Mouse (Mus musculus) Patski (cell line): Measurements from ENCODE around the gene Elf3. TPM values are rescaled to one million over a fixed set of nuclear protein-coding genes. Genes with fewer than 3 reads are reported as not detected.

Experiments used
- ATAC-seq: fragments of 100-300 bp; one replicate; pipeline ENCODE4 v1.8.0; 2021
- CTCF ChIA-PET: fragments of 350-600 bp; sonication (Branson Sonifier 250); formaldehyde crosslinking; loops from one replicate; lab custom pipeline; 2022; ENCODE audit warnings: inconsistent platforms; lab: Charles Lee
- POLR2A ChIA-PET: fragments of 350-600 bp; sonication (Branson Sonifier 250); formaldehyde crosslinking; loops from one replicate; lab custom pipeline; 2022; ENCODE audit warnings: antibody characterized with exemption, inconsistent platforms; lab: Charles Lee
- DNase-seq: peaks from one replicate; pipeline ENCODE4 v3.0.0-alpha.2; 2011; ENCODE audit warnings: low read depth, low spot score
- H3K27me3 ChIP-seq: fragments of 371-371 bp; one replicate; pipeline ENCODE4 v1.5.1; 2021
- CTCF ChIP-seq: fragments of 100-300 bp; IDR thresholded peaks from one replicate; pipeline ENCODE4 v1.5.1; 2021
- in situ Hi-C: fragments of 300-500 bp; cut with MboI; formaldehyde crosslinking; loops from 3 replicates; pipeline ENCODE4 v1.11.1; 2018; ENCODE audit warnings: low pct_unique_long_range_greater_than_20kb, mixed read lengths
- polyA plus RNA-seq: library from polyadenylated mRNA; unstranded; gene quantifications from one replicate; pipeline ENCODE4 v1.2.3, GENCODE M21; 2021

The Elf3 gene
- polyA plus RNA-seq, 1 experiment from 2014 or later, result 27.3 TPM

DNA sequence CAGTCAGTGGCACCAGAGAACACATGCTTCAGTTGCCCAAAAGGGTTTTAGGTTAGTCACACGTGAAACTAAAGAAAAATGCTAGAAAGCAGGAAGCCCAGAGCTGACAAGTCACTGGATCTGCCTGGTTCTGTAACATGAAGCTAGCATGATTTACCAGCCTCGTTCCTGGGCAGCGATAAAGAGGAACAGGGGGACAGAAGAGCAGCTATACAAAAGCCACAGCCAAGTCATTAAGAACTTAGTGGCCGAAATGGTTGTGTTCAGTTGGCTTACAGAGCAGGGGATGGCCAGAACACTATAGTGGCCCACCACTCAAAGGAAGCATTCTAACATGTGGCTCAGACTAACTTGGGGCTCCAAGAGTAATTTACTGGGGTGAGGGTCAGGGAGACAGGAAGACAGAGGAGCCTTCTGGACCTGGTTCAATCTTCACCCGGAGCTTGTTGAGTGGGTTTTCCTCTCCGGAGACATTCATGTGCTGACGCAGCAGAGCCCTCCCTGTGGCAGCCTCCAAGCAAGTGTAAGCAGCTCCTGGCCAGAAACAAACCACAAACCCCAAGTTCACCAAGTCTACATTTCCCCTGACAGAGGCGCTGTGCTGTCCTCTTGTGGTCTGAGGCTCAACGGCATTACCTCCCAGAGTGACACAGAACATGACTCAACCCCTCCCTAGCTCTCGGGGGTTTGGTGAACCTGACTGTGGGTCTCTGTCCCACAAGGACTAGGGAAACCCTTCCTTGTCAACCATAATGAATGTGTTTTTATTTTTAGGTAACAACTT, 9.5 kb upstream of the Elf3 start:
- DNase-seq (no peak), ATAC-seq (no peak)
- ChIA-PET POLR2A (interaction anchor here (1.0 kb wide), 1 partner anchor 98 kb away, joined by 3 read pairs; no protein-coding TSS in a partner anchor), CTCF (interaction anchor here (1.1 to 1.6 kb wide), 5 partner anchors 9 to 101 kb away, joined by 3 to 5 read pairs (median 4); partner anchors contain the start of gene Elf3)
- in situ Hi-C loops, result no loop called here
- no peak for TF ChIP-seq CTCF
- no peaks in the 10 kb centered on the region for H3K27me3 ChIP-seq

DNA sequence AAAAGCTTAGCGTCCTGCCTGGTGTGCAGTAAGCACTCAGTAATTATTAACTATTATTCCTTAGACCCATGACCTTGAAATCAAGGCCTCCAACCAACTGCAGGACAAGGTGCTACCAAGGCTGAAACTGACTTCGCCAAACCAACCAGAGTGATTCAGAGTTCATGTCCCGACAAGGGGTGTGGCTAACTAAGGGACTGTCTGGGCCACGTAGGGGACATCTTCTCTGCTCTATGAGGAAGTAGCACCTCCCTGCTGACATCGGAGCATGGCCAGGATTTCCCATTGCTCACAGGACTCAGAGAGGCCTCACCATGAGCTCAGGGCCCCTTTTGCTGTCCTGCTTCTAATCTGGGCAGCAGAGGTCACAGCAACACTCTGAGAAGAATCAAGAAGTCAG, 7.5 kb upstream of the Elf3 start:
- DNase-seq, result no peak
- POLR2A ChIA-PET, result interaction anchor here (0.5 kb wide), 1 partner anchor 117 kb away, joined by 3 read pairs; no protein-coding TSS in a partner anchor
- in situ Hi-C loops, result no loop called here

DNA sequence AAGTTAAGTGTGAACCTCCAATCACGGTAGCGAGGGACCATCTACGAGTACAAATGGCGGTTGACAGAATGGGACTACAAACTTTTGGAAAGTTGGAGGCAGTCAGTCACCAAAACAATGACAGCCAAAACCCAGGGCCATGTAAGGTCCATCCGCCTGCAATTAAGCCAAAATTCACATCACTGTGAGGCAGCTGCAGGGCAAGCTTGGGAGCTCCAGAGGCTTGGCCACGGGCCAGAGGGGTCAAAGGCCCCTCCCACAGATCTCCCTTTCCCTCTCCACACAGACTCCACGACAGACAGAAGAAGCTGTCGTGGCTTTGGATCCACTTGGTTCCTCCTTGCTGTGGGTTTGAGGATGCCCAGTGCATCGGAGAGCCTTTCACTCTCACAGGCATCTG, 4.9 kb upstream of the Elf3 start:
- in situ Hi-C loops, result no loop called here
- ATAC-seq, result no peak
- CTCF ChIA-PET, result interaction anchor here (1.0 to 1.1 kb wide), 2 partner anchors 8 to 17 kb away, joined by 3 read pairs; no protein-coding TSS in a partner anchor
- DNase-seq, result no peak
- H3K27me3 ChIP-seq, result no peaks in the 10 kb centered on the region
- TF ChIP-seq CTCF, result no peak
- POLR2A ChIA-PET, result no interaction called here

More for the DNA sequence above, 7.5 kb upstream of the Elf3 start:
- H3K27me3 ChIP-seq, result no peaks in the 10 kb centered on the region
- no peak for TF ChIP-seq CTCF
- CTCF ChIA-PET, result no interaction called here
- ATAC-seq, result no peak

DNA sequence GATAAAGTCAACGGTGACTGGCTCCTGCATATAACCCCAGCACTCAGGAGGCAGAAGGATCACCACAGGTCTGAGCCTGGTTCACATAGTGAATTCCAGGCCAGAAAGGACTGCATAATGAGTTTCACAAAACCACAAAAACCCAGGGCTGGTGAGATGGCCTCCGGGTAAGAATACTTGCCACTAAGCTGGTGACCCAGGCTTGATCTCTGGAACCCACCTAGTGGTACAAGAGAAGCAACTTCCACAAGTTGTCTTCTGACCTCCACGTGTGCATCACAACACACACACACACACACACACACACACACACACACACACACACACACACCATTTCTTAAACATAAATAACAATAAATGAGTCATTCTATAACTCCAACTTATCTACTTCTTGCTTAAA, 4.0 kb upstream of the Elf3 start:
- DNase-seq, result no peak
- TF ChIP-seq CTCF, result no peak
- in situ Hi-C loops, result no loop called here
- no peaks in the 10 kb centered on the region for H3K27me3 ChIP-seq
- POLR2A ChIA-PET, result interaction anchor here (0.7 kb wide), 1 partner anchor 105 kb away, joined by 4 read pairs; no protein-coding TSS in a partner anchor
- CTCF ChIA-PET, result interaction anchor here (0.7 to 7.5 kb wide), 4 partner anchors 9 to 105 kb away, joined by 3 to 78 read pairs (median 3); no protein-coding TSS in a partner anchor
- ATAC-seq, result no peak

DNA sequence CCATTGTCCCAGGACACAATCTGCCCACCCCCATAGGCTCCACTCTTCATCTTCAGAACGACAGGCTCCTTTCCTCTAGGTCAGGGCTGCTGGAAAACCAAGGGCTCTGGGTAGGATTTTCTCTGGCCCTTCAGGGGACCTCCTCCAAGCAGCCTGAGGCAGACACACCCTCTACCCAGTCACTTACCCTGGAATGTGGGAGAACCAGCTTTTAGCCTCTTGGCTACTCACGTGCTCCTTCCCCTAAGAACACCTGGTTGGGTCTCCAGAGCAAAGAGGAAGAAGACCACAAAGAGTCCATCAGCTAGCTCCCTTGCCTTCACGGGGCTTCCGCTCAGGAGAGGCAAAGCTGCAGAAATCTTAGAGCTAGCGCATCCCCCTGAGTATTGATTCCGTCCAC, 2.6 kb upstream of the Elf3 start:
- TF ChIP-seq CTCF, result no peak
- ATAC-seq (no peak), DNase-seq (no peak)
- in situ Hi-C loops, result no loop called here
- CTCF ChIA-PET, result interaction anchor here (1.3 to 7.5 kb wide), 2 partner anchors 89 to 106 kb away, joined by 3 to 78 read pairs; no protein-coding TSS in a partner anchor
- POLR2A ChIA-PET, result no interaction called here
- no peaks in the 10 kb centered on the region for H3K27me3 ChIP-seq

DNA sequence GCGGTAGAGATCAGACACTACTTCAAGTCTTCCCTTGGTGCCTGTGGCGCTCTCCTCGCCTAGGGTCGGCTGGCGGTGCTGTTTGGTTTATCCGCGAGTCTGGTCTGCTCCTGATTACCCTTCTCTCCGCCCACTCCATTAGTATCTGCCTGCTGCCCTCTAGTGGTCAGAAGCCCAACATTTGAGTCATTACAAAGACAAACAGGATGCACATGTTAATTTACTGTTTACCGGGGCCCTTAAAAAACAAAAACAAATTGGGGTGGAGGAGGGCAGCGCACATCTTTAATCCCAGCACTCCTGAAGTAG, 714 bp upstream of the Elf3 start:
- DNase-seq (peak; percentile 64), ATAC-seq (peak; percentile 40)
- in situ Hi-C loops, result loop anchor here (5.0 kb wide), 1 partner anchor 87 kb away; no protein-coding TSS in a partner anchor
- no peaks in the 10 kb centered on the region for H3K27me3 ChIP-seq
- ChIA-PET POLR2A (interaction anchor here (0.7 to 2.5 kb wide), 5 partner anchors 87 to 267 kb away, joined by 3 to 14 read pairs (median 3); no protein-coding TSS in a partner anchor), CTCF (interaction anchor here (0.7 to 7.5 kb wide), 9 partner anchors 21 to 108 kb away, joined by 3 to 78 read pairs (median 3); no protein-coding TSS in a partner anchor)
- no peak for TF ChIP-seq CTCF

DNA sequence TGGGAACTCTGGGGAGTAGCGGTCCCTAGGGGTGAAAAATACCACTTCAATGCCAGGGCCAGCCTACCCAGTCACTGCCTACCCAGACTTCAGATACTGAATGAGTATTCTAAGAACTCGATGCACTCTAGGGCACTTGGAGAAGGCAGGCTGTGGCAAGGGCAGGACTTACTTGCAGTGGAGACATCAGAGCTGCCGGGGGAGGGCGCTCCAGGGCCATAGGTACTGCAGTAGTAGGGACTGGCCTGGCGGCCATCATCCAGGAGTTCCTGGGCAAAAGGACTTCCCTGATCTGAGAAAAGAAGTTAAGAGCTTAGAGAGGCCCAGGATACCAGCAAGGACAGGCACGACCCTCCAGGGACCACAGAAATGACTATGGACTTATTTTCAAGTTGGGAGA, 2.1 kb downstream of the Elf3 start:
- no peak for TF ChIP-seq CTCF
- CTCF ChIA-PET, result interaction anchor here (7.5 kb wide), 1 partner anchor 84 kb away, joined by 78 read pairs; no protein-coding TSS in a partner anchor
- ATAC-seq (no peak), DNase-seq (no peak)
- in situ Hi-C loops, result loop anchor here (5.0 kb wide), 1 partner anchor 84 kb away; no protein-coding TSS in a partner anchor
- no peaks in the 10 kb centered on the region for H3K27me3 ChIP-seq
- POLR2A ChIA-PET, result interaction anchor here (0.6 to 0.8 kb wide), 2 partner anchors 12 to 30 kb away, joined by 3 read pairs; no protein-coding TSS in a partner anchor

DNA sequence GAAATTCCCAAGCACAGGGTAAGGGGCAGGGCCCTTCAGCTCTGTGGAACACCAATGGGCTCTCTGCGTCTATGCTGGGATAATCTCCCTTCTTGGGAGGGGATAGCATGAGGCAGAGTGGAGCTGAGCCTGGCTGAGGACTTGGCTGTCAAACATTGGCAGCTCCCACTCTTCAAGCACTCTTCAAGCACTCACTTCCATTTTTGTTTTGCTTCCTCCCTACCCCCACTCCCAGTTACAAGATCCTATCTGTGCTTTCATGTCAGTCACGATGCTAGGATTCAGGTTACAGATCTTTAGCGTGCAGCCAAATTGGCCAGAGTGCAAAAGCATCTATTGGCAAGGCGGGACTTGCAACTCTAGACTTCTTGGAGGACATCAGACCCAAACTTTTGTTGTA, 5.5 kb downstream of the Elf3 start:
- in situ Hi-C loops, result no loop called here
- CTCF ChIA-PET, result no interaction called here
- POLR2A ChIA-PET, result interaction anchor here (0.6 kb wide), 1 partner anchor 442 kb away, joined by 3 read pairs; no protein-coding TSS in a partner anchor
- DNase-seq (no peak), ATAC-seq (no peak)
- TF ChIP-seq CTCF, result no peak
- no peaks in the 10 kb centered on the region for H3K27me3 ChIP-seq

DNA sequence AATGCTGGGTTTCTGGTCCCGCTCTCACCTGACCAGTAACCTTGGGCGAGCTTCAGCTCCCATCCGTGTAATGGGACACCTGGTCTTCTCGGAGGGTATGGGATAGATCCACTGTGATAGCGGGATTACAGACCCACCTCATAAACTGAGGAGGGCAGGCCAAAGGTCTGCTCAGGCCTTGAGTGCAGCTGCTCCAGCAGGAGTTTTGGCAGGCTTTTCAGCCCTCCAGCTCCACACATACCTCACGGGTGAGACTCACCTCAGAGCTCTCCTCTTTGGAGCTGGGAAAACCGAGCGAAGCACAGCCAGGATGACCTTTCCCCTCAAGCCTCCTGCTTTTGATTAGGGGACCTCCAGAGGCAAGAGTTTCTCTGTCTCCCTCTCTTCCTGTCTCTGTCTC, 7.0 kb downstream of the Elf3 start:
- DNase-seq (no peak), ATAC-seq (no peak)
- no peaks in the 10 kb centered on the region for H3K27me3 ChIP-seq
- in situ Hi-C loops, result no loop called here
- CTCF ChIA-PET, result no interaction called here
- TF ChIP-seq CTCF, result no peak
- POLR2A ChIA-PET, result no interaction called here

DNA sequence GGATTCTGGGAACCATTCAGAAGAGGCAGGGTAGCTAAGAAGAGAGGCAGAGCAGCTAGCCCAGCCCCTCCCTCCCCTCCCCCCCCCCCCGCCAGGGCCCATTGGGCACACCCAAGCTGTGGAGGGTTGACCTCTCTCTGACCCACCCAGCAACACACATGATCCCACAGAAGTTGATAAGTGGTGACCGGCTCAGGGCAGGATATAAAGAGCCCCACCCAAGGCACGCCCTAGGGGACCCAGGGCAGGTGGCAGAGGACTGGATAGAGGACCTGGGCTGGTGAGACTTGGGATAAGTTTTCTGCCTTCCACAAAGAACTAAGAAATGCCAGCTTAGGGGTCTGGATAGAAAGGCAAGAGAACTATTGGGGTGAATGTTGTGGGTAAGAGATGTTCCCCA, 7.7 kb downstream of the Elf3 start:
- H3K27me3 ChIP-seq, result no peaks in the 10 kb centered on the region
- ChIA-PET CTCF (no interaction called here), POLR2A (no interaction called here)
- in situ Hi-C loops, result no loop called here
- TF ChIP-seq CTCF, result no peak
- ATAC-seq, result no peak
- DNase-seq, result no peak

DNA sequence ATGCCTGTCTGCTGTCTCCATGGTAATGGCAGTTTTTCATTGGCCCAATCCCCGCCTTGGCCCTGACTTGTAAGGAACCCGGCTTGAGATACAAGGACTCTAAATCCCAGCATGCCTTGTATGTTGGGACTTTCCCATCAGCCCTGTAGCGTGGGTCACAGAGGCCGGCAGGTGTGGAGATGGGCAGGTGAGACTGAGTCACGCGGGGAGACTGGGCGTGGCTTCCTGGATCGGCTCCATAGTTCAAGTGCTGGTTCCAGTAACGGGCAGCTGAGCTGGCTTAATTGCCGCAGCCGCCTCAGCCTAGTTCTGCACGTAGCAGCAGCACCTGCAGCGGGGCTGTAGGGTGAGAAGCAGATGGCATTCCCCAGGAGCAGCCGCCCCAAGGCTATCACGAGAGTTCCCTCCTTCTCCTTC, 9.9 kb downstream of the Elf3 start:
- H3K27me3 ChIP-seq, result no peaks in the 10 kb centered on the region
- in situ Hi-C loops, result no loop called here
- CTCF ChIA-PET, result no interaction called here
- no peak for TF ChIP-seq CTCF
- POLR2A ChIA-PET, result no interaction called here
- DNase-seq, result no peak
- no peak for ATAC-seq
